Mouse (Mus musculus): ENCODE measurements around the gene Lig3.

GRCm38 (mm10) chr11:82820788-82821456 lies 40.0 kb downstream of the Lig3 start:
- no peak for TF ChIP-seq EP300 (IDR thresholded peaks at IDR 0.05; ENCODE audit: low read depth)
- TF ChIP-seq CTCF (IDR thresholded peaks at IDR 0.05; ENCODE audit: low read depth): no peak

All from heart, postnatal 0 days (tissue).